Mouse (Mus musculus): Measurements from ENCODE around the gene Braf.

DNA sequence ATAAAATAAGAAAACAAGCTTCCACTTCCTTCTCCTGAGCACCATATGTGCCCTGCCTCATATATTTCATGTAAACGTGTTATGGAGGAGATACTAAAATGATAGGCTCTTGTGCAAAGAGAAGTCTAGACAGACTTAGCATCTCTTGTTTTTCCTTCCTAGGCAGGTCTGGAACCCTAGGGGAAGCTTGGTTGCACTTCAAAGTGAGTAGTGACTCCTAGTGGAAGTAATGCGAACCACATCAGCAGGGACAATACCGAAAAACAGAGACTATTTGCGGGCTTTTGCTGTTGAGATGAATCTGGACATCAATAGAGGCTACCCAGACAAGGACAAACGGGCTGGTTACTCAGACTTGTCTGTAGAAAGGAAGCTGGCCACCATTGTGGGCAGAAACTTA lies 157.7 kb downstream of the Braf start:
- 0 out of 2 replicates have a peak, but pooled peaks have one; percentile 17 for TF ChIP-seq CTCF (IDR thresholded peaks at IDR 0.05; ENCODE audit: control insufficient read depth, insufficient read depth, low read length)
- TF ChIP-seq POLR2A (IDR thresholded peaks at IDR 0.05; ENCODE audit: borderline replicate concordance, control insufficient read depth, low read depth, low read length) = no peak

Data from bone marrow, adult 2 months (tissue).